Mouse (Mus musculus) layer of hippocampus, postnatal 36 days (tissue): Measurements from ENCODE around the gene Tead3. TPM values are rescaled to one million over a fixed set of nuclear protein-coding genes. Genes with fewer than 3 reads are reported as not detected.

Experiments
- DNase-seq, 2 experiments: peaks; one replicate each; pipeline ENCODE4 v3.0.0; 2022
- total RNA-seq, 2 experiments: library from RNA; stranded (reverse); gene quantifications; 2 replicates each; pipeline ENCODE4 v1.2.3; 2021

The Tead3 gene
- 1 to 10 TPM; 1.7 to 3.7 TPM for total RNA-seq

- no peak for DNase-seq
Measured at GRCm38 (mm10) chr17:28350466-28351352, at the start of gene Tead3. Gene Tead3 (minus strand): TSS chr17:28350817.

GRCm38 (mm10) chr17:28394994-28395393 lies 44.4 kb upstream of the Tead3 start:
- DNase-seq: no peak

DNA sequence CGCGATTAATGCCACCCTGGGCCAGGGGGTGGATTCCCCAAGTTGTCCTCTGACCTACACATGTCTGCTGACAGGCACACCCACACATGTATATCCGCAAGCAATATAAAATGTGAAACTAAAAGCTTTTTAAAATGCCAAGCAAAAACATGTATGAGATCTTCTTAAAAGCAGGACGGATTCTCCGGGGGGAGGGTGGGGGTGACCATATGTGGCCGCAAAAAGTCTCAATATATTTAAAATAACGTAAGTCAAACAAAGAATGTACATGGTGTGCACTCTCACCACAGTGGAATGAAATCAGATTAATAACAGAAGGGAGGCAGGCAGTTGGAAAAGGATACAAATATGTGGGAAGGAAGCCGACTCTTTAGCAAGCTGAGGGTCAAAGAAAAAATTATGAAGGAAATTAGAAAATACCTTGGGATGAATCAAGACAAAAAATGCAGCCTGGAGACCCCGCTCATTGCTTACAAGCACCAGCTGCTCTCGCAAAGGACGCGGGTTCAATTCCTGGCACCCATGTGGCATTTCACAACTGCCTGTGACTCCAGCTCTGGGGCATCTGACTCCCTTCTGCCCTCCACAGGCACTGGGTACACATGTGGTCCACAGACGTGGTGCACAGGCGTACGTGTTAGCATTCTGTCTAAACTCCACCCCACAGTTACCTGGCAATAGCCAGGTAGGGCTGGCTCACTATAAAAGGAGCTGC lies 43.6 kb upstream of the Tead3 start:
- no peak for DNase-seq

DNA sequence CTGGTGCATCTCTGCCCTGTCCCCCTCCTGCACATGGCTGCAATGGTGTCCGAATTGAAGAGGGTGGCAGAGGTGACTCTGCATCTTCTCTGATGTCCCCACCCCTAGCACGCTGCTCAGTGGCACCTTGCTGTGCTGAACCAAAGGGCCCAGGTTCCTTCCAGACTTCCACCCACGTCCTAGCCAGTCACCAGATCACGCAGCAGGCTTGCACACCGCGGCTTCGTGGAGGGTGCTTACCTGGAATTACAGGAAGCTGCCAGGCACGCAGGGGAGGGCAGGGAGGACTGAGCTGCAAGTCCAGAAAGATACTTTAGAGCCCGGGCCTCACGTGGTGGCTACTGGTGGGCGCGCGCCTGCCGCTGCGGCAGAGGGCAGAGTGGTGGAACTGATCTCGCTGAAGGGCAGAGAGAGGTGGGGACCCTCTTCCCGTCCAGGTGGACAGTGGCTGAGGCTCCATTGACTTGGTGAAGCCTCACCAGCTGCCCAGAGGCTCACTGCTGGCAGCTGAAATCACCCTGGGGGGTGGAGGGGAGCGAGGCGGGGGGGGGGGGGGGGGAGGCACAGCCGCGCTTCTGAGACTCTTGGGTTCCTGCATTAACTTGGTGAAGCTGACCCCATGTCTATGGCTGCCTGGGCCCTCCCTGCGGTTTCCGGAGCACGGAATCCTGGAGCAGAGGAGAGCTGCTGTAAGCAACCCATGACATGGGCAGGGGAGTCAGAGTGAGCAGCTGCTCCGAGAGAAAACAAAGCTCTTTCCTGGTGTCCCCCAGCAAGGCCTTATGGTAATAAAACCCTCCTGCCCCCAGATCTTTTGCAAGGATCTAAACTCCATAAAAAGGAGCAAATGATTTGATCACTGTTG lies 41.2 kb upstream of the Tead3 start:
- DNase-seq: no peak

GRCm38 (mm10) chr17:28388534-28388933 lies 37.9 kb upstream of the Tead3 start:
- DNase-seq: no peak

DNA sequence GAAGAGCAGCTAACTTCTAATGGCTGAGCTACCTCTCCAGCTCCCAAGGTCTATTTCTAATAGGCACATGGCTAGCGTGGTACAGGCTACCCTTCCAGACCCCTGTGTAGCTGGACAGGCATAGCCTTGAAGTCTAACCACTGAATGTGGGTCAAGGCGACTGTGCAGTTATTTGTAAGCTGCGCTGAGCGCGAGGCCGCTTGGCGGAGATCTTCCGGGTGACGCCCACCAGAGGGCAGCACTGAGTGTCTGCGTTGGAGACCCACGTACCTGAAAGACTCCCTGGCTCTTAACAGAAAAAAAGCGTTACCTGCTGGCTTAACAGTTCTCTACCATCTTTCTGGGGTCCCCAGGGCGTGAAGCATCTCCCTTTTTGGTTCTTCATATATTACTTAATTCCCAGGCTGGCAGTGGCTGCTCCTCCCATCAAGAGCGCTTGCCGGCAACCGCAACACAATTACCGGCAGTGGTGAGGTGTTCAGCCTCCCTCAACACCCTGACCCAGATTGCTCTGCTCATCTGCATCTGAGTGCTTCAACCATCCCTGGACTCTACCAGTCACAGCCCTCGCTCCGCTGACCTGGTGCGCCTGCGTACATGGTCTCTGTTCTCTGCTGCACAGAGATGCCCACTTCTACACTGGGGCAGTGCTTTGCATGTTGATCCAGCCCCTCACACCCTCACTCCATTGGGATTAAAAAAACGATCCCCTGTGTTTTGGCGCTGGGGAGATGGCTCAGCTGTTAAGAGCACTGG lies 35.7 kb upstream of the Tead3 start:
- DNase-seq: peak; percentile 72 to 76

DNA sequence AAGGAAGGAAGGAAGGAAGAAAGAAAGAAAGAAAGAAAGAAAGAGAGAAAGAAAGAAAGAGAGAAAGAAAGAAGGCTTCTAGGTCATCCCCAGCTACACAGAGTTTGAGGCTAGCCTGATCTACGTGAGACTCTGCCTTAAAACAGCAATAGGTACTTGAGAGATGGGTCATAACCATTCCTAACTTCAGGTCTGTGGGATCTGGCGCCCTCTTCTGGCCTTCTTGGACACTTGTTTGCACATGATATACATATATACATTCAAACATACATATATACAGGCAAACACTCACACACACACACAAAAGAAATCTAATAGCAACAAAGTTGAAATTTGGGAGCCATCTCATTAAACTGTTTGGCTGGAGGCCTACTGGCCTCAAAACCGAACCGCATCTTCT lies 33.7 kb upstream of the Tead3 start:
- DNase-seq: no peak

- DNase-seq: no peak
Measured at GRCm38 (mm10) chr17:28380255-28380654, 29.6 kb upstream of the Tead3 start.

GRCm38 (mm10) chr17:28375592-28376061 lies 25.0 kb upstream of the Tead3 start:
- no peak for DNase-seq

GRCm38 (mm10) chr17:28374494-28374893 lies 23.9 kb upstream of the Tead3 start:
- DNase-seq: no peak

DNA sequence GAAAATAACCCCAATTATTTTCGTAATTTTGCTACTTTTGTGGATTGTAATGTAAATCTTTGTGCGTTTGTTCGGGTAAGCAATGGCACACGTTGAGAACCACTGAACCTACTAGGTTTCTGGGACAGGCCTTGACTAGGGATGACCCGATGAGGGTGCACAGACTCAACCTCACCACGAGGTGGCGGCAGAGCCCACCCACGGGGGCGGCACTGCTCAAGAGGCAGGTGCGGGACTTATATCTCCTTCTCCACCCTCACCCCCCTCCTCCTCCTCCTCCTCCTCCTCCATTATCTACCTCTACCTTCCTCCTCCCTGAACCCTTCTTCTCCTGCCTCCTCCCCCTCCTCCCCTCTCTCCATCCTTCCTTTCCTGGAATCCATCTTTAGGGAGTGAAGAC lies 23.2 kb upstream of the Tead3 start:
- no peak for DNase-seq

DNA sequence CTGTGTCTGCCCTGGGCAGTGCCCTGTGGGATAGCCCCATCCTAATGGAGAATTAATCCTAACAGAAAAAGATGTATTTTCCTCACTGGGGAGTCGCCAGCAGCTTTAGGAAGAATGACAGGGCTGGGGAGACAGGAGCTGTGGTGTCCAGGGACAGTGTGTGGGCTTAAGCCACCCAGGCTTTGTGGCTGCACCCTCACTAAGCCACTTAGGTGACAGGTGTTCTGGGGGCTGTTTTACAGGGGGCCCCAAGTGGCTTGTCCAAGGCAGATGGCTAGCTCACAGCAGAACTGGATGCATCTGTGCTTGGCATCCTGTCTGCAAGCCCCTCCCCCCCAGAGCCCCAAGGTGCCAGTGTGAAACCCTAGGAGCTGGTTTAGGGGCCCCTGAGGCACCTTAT lies 21.3 kb upstream of the Tead3 start:
- DNase-seq: no peak

DNA sequence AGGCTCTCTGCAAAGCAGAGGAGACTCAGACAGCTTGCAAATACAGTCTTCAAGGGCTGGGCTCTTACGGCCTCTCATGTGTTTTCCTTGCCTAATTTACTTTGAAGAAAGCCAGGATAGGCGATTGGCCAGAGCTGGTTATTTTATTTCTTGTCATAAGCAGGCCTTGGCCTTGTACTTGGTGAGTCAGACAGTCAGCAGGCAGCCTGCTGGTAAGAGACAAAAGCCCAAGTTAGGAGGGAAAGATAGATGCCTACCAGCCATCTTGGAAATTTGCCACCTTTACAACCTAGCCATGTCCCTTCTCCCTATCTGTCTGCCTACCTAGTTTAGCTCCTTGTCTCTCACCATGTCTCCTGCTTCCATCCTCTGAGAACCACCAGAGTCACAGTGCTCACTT lies 20.7 kb upstream of the Tead3 start:
- no peak for DNase-seq

DNA sequence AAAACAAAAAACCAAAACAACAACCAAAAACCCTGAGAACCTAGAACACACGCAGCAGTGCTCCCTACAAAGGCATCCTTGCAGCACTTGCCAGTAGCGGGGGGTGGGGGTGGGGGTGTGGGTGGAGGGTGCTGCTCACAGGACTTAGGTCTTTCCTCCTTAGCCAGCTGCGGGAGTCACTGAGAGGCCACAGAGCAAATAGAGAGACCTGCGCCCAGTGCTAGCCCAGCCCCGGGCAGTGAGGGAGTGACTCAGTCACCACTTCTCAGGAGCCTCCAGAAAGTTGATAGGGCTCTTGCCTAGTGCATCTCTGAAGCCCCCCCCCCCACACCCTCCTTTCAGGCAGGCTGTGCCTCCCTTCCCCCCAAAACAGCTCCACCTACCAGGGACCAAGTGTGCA lies 18.4 kb upstream of the Tead3 start:
- DNase-seq: no peak

DNA sequence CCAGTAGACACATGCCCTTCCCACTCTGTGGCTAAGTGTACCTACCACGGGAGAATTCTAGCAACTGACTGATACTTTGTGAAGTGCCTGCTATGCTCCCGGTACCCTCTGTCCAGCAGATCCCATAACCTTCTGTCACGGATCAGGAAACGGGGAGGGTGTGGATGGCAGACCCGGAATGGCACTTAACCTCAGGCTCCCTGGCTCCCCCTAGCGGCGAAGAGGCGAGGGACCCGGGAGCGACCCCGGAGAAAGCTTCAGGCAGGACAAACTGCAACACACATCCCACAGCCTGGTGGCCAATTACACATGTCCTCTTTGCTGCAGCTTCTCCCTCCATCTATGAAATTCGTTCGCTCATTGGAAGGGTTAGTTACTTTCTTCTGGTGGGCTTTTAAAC lies 17.8 kb upstream of the Tead3 start:
- peak; percentile 49 to 62 for DNase-seq

DNA sequence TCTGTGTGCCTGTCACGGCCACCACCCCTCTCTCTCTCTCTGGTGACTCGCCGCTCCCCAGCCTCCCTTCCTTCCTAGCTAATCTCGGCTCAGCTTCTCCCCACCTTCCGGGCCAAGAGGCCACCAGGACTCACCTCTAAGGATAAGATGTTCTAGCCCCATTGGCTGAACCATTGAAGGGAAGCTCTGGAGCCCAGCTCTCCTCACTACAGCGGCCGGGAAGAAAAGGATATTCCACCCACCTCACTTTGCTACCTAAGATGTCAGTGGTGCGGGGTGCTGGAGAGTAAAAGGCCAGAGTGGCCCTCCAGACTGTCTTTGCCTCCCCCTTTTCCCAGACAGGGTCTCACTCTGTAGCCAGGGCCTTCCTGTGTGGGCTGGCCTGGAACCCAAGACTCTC lies 14.5 kb upstream of the Tead3 start, which contains the start of gene Tulp1:
TSS of gene Tulp1 (minus strand) at position 101 of the 400 bp plus-strand sequence.
- no peak for DNase-seq

DNA sequence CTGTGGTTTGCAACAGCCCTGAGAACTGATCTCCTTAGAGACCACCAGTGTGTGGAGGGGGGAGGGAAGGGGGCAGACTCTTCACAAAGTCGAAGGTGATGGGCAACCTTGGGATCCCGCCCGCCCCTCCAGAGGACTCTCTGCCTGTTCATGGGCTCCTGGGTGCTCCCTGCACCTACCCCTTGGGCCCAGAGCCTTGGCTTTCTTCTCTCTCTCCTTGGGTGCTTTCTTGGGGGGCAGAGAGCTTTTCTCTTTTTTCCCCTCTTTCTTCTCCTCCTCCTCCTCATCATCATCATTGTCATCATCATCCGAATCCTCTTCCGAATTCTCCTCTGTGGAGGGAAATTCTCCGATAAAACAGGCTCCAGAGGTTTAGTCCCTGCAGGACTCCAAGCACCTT lies 12.9 kb upstream of the Tead3 start:
- no peak for DNase-seq

DNA sequence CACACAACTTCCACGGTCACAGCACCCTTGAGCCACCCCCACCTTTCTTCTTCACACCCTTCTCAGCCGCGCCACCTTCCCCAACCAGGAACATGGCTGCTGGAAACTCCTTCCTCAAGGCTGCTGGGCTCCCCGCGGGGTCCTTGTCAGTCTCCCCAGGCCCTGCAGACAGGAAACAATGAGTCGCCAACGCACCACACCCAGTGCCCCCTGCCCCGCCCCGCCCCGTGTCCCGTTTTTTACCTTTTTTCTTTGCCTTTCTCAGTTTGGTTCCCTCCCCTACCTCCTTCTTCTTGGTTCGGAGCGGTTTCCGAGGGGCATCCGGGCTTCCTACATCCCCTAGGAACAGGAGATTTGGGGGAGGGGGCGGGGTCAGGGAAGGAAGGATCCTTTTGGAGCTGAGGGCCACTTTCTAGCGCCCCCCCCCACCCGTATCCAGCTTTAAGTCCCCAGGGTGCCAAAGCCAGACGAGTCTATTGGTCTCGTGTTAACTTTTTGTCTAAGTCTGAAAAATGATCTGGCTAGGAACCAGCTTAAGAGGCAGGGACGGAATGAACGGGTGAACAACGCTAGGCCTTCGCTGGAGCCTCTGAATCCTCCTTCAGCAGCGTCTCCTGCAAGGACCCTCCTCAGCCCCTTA lies 12.2 kb upstream of the Tead3 start:
- no peak for DNase-seq

DNA sequence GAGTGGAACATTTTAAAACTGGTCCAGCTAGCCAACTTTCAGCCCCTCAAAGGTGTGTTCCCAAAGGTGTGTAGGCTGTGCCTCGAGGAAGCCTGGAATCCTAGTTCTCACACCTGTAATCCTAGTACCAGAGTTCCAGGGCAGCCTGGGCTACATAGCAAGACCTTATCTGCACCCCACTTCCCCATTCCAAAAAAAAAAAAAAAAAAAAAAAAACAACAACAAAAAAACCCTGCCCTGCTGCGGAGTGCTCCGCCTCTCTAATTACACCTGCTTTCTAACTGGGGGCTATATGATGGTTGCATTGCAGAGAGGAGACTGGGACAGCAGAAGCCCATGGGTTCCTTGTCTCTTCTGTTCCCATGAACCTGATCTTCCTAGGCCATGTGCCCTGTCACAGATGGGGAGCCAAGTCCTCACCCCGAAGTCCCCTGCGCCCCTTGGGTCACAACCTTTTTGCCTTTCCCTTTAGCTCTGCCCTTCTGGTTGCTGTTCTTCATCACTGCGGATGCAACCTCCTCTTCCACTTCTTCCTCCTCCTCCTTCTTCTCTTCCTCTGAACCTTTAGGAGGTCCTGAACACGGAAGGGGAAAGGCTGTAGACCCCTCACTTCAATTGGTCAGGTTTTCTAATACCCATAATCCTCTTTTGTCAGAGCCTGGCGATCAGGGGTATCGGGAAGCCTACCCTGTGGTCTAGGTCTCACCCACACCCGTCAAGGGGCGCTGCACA lies 11.5 kb upstream of the Tead3 start:
- no peak for DNase-seq

GRCm38 (mm10) chr17:28360531-28361277 lies 10.1 kb upstream of the Tead3 start:
- DNase-seq: no peak
